Mouse (Mus musculus) left cerebral cortex, adult 8-10 months (tissue): ENCODE results near the gene Mroh2a. TPM values are rescaled to one million over a fixed set of nuclear protein-coding genes. Genes with fewer than 3 reads are reported as not detected.

Experiments
- DNase-seq, 2 experiments: peaks; one replicate each; pipeline ENCODE4 v3.0.0; 2022; ENCODE audit warnings: low spot score in 2 of 2
- total RNA-seq, 4 experiments: library from RNA; stranded (reverse); gene quantifications; 2 replicates each; pipeline ENCODE4 v1.2.4; 2022

Mroh2a gene
- total RNA-seq, 4 experiments from 2014 or later: 0.07 to 0.40 (median 0.18) TPM; not detected in 1

GRCm38 (mm10) chr1:88310349-88310748 lies 83.6 kb downstream of the Mroh2a start:
- DNase-seq: no peak

Other genes with a start within 250 kb of the Mroh2a start
- gene Usp40, start 218.4 kb upstream of the Mroh2a start, total RNA-seq: 10 to 100 TPM; 21.4 to 23.2 (median 23.0) TPM
- not detected for gene Ugt1a10, start 171.6 kb upstream of the Mroh2a start, total RNA-seq
- gene Ugt1a9, start 156.2 kb upstream of the Mroh2a start, total RNA-seq: not detected
- gene Ugt1a8, start 139.2 kb upstream of the Mroh2a start, total RNA-seq: not detected
- 1 to 10 TPM; 1.0 to 2.1 (median 1.9) TPM for gene Ugt1a7c, start 131.9 kb upstream of the Mroh2a start, total RNA-seq
- under 1 TPM in 2 of 4 experiments, not detected in 2; 0.28 to 0.32 TPM for gene Ugt1a6b, start 123.7 kb upstream of the Mroh2a start, total RNA-seq
- 1 to 10 TPM; 1.3 to 2.5 (median 2.0) TPM for gene Ugt1a6a, start 92.2 kb upstream of the Mroh2a start, total RNA-seq
- under 1 TPM in 1 of 4 experiments, not detected in 3; 0.17 TPM for gene Ugt1a5, start 61.0 kb upstream of the Mroh2a start, total RNA-seq
- gene Ugt1a2, start 26.4 kb upstream of the Mroh2a start, total RNA-seq: not detected
- 1 to 10 TPM; 1.2 to 3.1 (median 2.2) TPM for gene Dnajb3, start 21.2 kb upstream of the Mroh2a start, total RNA-seq
- gene Ugt1a1, start 15.0 kb upstream of the Mroh2a start, total RNA-seq: under 1 TPM in 1 of 4 experiments, not detected in 3; 0.26 TPM
- gene Hjurp, start 50.6 kb downstream of the Mroh2a start, total RNA-seq: 10 to 100 TPM; 43.2 to 45.6 (median 45.5) TPM
- under 1 TPM; 0.08 to 0.28 (median 0.16) TPM for gene Trpm8, start 50.7 kb downstream of the Mroh2a start, total RNA-seq
- gene Spp2, start 180.0 kb downstream of the Mroh2a start, total RNA-seq: not detected